Mouse (Mus musculus) activated CD4-positive, CD25-positive, alpha-beta regulatory T cell, adult 4 months (primary cell): Measurements from ENCODE around the gene Slc44a3. TPM values are rescaled to one million over a fixed set of nuclear protein-coding genes. Genes with fewer than 3 reads are reported as not detected.

Experiments used
- ATAC-seq: one replicate; pipeline ENCODE4 v1.8.0; 2017
- polyA plus RNA-seq, 2 experiments: library from polyadenylated mRNA; unstranded; fragments of 100-300 nt; shearing (Covaris generic); gene quantifications; one replicate each; pipeline ENCODE4 v1.2.1; 2017

Slc44a3 gene
- polyA plus RNA-seq, 2 experiments from 2014 or later = not detected

DNA sequence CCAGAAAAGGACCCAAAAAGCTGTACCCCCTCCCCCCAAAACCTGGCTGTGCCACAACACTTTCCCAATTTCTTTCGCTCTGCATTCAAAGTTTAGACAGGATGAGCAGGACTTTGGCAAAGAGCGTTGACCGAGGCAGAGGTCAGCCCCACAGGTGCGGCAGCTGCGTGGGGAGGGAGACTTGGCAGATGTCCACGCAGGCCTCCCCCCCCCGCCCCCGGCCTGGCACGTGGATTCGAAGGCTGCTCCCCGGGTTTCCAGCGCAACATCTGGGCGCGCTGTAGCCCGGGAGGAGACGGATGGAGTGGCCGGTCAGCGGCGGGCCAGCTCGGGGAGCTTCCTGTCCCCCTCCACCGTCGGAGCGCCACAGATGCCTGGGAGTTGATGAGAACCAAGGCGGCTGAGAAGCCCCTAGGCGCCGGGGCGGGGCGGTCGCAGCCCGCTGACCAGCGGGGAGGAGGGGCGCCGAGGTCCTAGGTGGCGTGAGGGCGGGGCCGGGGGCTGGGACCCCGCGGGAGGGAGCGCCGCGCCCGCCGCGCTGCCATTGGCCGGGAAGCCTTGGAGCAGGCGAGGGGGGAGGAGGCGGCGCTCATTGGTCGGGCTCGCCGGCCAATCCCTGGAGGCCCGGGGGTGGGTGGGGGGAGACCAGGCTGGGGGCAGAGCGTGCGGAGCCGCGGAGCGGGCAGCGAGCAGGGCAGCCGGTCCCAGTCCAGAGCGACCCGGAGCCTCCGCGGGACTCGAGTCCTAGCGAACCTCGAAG is 106.2 kb downstream of the Slc44a3 start, which contains the start of gene Cnn3:
Gene Cnn3, plus strand, starts transcription at position 637 of the 760 bp plus-strand sequence.
- peak; percentile 45 for ATAC-seq

DNA sequence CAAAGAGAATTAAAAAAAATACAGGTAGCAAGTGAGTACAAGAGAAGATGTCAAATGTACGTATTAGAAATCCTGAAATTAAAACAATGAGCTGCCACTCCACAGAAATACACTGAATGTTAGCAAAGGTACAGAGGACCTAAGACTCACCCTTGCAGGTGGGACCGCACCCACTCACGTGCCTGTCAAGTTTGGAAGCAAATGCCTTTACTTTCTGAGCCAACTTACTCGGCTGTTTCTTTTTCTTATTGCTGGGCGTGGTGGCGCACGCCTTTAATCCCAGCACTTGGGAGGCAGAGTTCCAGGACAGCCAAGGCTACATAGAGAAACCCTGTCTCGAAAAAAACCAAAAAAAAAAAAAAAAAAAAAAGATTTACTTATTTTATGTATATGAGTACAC is 109.8 kb downstream of the Slc44a3 start:
- no peak for ATAC-seq

DNA sequence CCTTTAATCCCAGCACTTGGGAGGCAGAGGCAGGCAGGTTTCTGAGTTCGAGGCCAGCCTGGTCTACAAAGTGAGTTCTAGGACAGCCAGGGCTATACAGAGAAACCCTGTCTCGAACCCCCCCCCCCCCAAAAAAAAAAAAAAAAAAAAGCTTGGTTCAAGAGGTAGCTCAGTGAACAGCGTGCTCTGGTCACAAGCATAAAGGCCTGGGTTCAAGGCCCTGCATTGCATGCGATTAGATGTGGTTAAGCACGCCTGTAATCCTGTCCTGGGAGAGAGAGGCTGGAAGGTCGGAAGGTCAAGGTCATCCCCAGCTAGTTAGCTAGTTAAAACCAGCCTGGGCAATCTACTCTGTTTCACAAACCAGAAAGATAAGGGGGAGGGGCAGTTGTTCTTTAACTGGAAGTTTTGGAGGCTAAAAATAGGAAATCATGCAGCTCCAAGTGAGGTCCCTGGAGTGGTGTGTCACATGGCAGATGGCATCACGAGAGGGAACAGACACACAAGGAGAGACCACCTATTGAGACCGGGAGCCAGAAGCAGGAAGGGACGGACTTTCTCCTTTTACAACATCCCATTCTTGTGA is 113.3 kb downstream of the Slc44a3 start:
- ATAC-seq = no peak

DNA sequence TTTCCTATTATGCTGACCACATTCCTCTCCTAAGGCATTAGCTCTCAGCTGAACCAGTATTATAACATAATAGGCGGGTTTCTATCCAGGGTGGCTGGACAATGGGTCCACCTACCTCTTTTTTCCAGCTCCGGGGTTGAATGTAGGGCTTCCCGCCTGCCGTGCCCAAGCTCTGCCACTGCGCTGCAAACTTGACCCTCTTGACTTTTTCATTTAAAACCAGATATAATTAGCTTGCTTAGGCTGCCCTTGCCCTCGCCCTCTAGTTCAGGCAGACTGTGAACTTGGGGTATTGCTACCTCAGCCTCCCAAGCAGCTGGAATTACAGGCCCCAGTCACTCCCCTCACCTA is 114.0 kb downstream of the Slc44a3 start:
- ATAC-seq = no peak

DNA sequence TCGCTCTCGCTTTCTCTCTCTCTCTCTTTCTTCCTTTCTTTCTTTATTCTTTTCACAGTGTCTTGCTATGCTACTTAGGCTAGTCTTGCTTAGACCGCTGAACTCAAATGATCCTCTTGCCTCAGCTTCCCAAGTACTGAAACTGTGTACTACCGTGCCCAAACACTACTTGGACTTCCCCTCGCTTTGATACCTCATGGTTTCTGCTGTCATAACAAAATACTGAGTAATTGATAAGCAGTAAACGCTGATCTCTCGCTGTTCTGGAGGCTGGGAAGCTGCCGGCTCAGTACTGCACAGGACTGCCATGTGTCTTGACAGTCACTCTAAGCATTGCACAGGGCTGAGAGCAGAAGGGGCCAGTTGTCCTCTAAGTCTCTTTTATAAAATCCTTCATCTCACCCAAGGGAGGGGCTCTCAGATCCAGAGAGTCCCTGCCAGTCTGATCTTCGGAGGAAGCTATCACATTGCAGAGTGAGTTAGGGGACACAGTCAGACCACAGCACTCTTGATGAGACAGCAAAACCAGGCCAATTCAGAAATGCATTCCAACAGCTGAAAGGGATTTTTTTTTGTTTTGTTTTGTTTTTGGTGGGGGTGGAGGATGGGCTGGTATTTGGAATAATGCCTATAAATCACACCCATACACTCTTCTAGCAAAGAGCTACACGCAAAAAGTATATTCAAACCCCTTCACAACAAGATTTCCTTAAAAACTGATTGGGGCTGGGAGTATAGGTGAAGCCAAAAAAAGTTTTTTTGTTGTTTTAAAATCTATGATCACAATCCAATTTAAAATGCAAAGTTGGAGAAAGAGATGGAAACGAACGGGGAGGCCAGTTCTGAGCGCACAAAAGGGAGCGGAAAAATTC is 114.6 kb downstream of the Slc44a3 start:
- no peak for ATAC-seq

DNA sequence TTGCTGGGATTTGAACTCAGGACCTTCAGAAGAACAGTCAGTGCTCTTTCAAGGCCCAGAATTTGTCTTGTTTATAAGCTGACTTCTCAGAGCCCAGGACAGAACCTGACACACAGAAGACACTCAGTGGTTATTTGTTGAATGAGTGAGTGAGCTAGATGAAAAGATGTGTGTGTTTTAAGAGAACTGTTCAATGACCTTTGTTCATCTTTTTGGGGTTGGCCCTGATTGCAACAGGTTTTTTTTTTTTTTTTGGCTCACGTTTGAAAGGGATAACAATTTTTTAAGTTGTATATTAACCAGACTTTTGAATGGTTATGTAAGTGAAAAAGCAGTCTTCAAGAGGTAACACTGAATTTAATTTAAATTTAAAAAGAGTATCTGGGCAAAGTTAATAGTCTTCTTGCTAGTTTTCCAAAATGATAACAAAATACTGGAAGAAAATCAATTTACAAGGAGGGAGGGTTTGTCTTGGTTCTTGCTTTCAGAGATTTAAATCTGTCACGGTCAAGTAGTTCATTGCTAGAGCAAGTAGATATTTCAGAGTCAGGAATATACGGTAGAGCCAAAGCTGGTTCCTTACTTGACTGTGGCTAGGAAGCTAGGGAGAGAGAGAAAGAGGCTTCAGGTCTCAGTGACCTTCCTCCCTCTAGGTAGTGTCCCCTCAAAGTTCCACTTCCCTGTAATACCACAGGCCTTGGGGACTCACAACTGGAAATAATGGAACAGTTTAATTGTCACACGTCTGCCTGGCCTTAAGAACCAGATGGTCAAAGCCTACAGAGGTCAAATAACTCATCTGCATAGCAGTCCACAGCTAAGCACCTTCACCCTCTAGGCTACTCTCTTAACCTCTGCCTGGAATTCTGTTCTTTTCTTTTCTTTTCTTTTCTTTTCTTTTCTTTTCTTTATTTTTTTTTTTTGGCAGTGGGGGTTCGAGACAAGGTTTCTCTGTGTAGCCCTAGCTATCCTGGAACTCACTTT is 115.7 kb downstream of the Slc44a3 start:
- ATAC-seq = no peak

DNA sequence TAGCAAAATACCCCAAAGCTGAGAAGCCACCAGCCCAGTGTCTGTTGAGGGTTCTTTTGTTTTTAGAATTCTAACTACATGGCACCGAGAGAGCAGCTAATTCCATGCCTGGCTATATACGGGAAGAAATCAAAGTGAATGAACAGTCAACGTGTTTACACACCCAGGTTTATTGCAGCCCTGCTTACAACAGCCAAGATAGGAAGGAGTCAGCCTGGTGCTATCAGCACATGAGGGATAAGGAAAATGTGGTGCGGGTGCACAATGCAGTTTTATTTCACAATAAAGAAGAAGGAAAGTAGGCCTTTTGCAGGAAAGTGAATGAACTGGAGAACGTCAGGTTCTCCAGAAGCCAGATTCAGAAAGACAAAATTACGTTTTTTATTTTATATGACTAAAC is 120.8 kb downstream of the Slc44a3 start:
- ATAC-seq = no peak

Other genes starting within 250 kb of the Slc44a3 start
- under 1 TPM in 1 of 2 experiments, not detected in 1; 0.11 TPM for gene Tmem56, start 249.3 kb downstream of the Slc44a3 start, polyA plus RNA-seq
- gene Alg14, start 240.6 kb downstream of the Slc44a3 start, polyA plus RNA-seq = 10 to 100 TPM; 13.7 to 21.5 TPM
- gene Cnn3, start 105.9 kb downstream of the Slc44a3 start, polyA plus RNA-seq = 1 to 10 TPM; 2.5 to 4.1 TPM
- gene 4930432M17Rik, start 138.4 kb upstream of the Slc44a3 start, polyA plus RNA-seq = not detected
- not detected for gene F3, start 191.1 kb upstream of the Slc44a3 start, polyA plus RNA-seq